Mouse (Mus musculus) cortical plate, adult 2 months (tissue): ENCODE measurements at regions not wholly inside any gene's neighbourhood (a gene's known extent, or its start where the extent isn't known, plus 50 kb on each side); places are given as distances from the start of the nearest gene placed in this dataset.

Source experiments
- CTCF ChIP-seq: fragments of 200-500 bp; IDR thresholded peaks from 2 replicates; pipeline ENCODE4 v1.5.1; 2011; ENCODE audit warnings: mild to moderate bottlenecking, control low read depth, low read length; ENCODE audit not compliant: insufficient read depth; ENCODE audit errors: extremely low read depth
- POLR2A ChIP-seq: fragments of 200-500 bp; IDR thresholded peaks from 2 replicates; pipeline ENCODE4 v1.6.1; 2011; ENCODE audit warnings: mild to moderate bottlenecking, low read length, control low read depth; ENCODE audit not compliant: insufficient read depth; ENCODE audit errors: extremely low read depth

- TF ChIP-seq CTCF (no peak), POLR2A (no peak)
These were observed 176.1 kb downstream of the Atp6ap1l start for GRCm38 (mm10) chr13:90729078-90729477.
